Mouse (Mus musculus) heart, embryonic 11.5 days (tissue): ENCODE measurements around the gene Rhbdl3. TPM values are rescaled to one million over a fixed set of nuclear protein-coding genes. Genes with fewer than 3 reads are reported as not detected.

Source experiments
- ATAC-seq: fragments of 200-750 bp; cut with Nextera tagmentation; replicated peaks from 2 replicates; pipeline ENCODE4 v1.8.0; 2017; ENCODE audit warnings: moderate library complexity; ENCODE audit not compliant: insufficient number of reproducible peaks, low FRiP score, low TSS enrichment
- H3K27ac ChIP-seq: fragments of 300-500 bp; sonication (generic); 2 replicates; pipeline ENCODE4 v1.5.1; 2014; ENCODE audit warnings: mild to moderate bottlenecking, low read depth, low read length
- H3K27me3 ChIP-seq: fragments of 300-500 bp; sonication (generic); 2 replicates; pipeline ENCODE4 v1.6.1; 2014; ENCODE audit warnings: mild to moderate bottlenecking, low read length, mixed read lengths; ENCODE audit not compliant: control insufficient read depth, insufficient read depth
- H3K36me3 ChIP-seq: fragments of 300-500 bp; sonication (generic); 2 replicates; pipeline ENCODE4 v1.6.1; 2014; ENCODE audit warnings: mild to moderate bottlenecking, low read length, moderate library complexity, mixed read lengths; ENCODE audit not compliant: control insufficient read depth, insufficient read depth
- H3K4me1 ChIP-seq: fragments of 300-500 bp; sonication (generic); 2 replicates; pipeline ENCODE4 v1.6.1; 2014; ENCODE audit warnings: low read length; ENCODE audit not compliant: control insufficient read depth, insufficient read depth
- H3K4me2 ChIP-seq: fragments of 300-500 bp; sonication (generic); 2 replicates; pipeline ENCODE4 v1.6.1; 2014; ENCODE audit warnings: mild to moderate bottlenecking, moderate library complexity
- H3K4me3 ChIP-seq: fragments of 300-500 bp; sonication (generic); 2 replicates; pipeline ENCODE4 v1.5.1; 2014; ENCODE audit warnings: low read depth, low read length
- H3K9ac ChIP-seq: fragments of 300-500 bp; sonication (generic); 2 replicates; pipeline ENCODE4 v1.6.1; 2014; ENCODE audit warnings: mild to moderate bottlenecking, low read depth, low read length, moderate library complexity
- H3K9me3 ChIP-seq: fragments of 300-500 bp; sonication (generic); replicated peaks from 2 replicates; pipeline ENCODE4 v1.6.1; 2016; ENCODE audit warnings: low read length; ENCODE audit not compliant: control insufficient read depth
- WGBS: fragments of 180-500 bp; shearing (Covaris S2); extraction: QIAGEN DNeasy Blood & Tissue Kit; methylation state at CpG from one replicate; pipeline ENCODE4 v1.1.7; 2014; ENCODE audit not compliant: insufficient replicate concordance; 5-methylcytosine and 5-hydroxymethylcytosine counted together
- polyA plus RNA-seq: library from polyadenylated mRNA; unstranded; fragments of >200 nt; fragmentation: Nextera tagmentation; extraction: Ambion mirVana; gene quantifications from 2 replicates; pipeline ENCODE4 v1.2.1, GENCODE M21; 2014

Gene Rhbdl3
- polyA plus RNA-seq, 1 experiment from 2014 or later = 0.27 TPM

DNA sequence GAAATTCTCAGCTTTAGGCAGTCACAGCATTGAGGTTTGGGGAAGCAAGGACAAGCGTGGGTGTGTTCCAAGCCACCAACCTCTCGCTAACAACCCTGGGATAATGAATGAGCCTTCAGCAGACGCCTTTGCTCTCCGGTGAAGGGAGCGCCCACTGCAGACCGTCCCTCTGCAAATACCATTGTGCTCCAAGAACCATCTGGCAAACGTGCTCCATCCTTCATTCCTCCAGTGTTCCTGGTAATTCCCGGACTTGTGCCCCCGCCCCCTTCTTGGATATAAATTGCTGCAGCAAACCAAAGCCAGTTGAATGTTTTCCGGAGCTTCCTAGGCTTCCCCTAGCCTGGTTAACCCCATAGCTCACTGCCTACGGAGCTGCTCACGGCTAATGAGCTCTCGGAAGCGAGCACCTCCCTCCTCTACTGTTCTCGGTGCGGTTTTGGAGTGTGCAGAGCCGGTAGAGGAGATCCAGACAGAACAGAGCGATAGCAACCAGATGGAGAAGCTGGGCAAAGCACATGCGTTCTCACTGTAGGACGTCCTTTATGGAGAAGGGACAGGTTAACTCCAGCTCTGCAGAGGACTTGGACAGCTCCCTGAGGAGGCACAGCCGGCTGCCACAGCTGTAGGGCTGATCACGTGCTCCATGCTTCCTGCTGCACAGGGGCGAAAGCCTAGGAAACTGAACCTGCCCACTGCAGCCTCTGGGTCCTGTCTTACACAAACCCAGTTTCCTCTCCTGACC lies 10.8 kb upstream of the Rhbdl3 start:
- H3K9me3 ChIP-seq = 0 out of 2 replicates have a peak, but pooled peaks cover 4% of the 10 kb centered on the region
- WGBS = 4% methylated on average over 23 of the region's 23 CpGs
- H3K27me3 ChIP-seq = peaks cover 8% of the 10 kb centered on the region; the same call in 1 of the 2 replicates
- H3K9ac ChIP-seq = no peak overlapping the region
- peak overlapping the region; percentile 68 for H3K4me2 ChIP-seq
- H3K36me3 ChIP-seq = no peaks in the 10 kb centered on the region
- peaks cover 10% of the 10 kb centered on the region for H3K4me1 ChIP-seq
- H3K27ac ChIP-seq = no peak overlapping the region
- no peak for ATAC-seq
- peak overlapping the region; percentile 25 for H3K4me3 ChIP-seq

DNA sequence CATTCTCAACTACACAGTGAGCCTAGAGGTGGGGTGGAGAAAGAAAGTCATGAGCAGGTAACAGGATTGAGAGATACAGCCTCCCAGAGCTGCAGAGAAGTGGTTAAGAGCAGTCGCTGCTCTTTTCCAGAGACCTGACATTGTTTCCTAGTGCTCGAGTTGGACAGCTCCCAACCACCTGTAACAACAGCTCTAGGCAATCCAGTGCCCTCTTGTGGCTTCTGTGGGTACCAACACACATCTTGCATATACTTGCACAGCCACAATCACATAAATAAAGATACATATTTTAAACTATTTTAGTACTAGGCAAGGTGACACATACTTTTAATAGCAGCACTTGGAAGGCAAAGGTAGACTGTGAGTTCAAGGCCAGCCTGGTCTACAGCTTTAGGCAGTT lies 9.7 kb upstream of the Rhbdl3 start:
- Histone ChIP-seq H3K27ac (no peak overlapping the region), H3K27me3 (peaks cover 14% of the 10 kb centered on the region), H3K4me1 (peaks cover 15% of the 10 kb centered on the region), H3K36me3 (no peaks in the 10 kb centered on the region), H3K4me2 (no peak overlapping the region), H3K4me3 (no peak overlapping the region), H3K9me3 (0 out of 2 replicates have a peak, but pooled peaks cover 4% of the 10 kb centered on the region), H3K9ac (no peak overlapping the region)
- 72% methylated on average over 2 of the region's 2 CpGs for WGBS
- ATAC-seq = no peak

DNA sequence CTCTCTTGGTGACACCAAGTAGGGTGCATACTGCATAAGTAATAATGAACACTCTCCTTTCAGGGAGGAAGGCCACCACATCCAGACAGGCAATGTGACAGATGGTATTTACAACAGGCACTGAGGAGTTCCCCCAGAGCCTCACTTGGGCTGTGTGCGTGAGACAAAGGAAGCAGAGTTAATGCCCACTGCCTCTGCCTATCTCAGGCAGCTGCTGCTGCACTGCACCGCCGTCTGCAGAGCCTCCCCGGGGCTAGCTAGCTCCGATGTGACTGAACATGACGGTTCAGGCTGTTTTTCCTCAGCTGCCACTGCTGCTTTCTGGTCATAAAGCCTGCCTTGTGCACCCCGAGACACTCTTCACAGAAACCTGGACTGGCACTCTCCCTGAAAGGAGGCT lies 8.2 kb upstream of the Rhbdl3 start:
- peaks cover 15% of the 10 kb centered on the region for H3K4me1 ChIP-seq
- H3K36me3 ChIP-seq = no peaks in the 10 kb centered on the region
- no peak overlapping the region for H3K9ac ChIP-seq
- H3K27ac ChIP-seq = no peak overlapping the region
- H3K4me3 ChIP-seq = no peak overlapping the region
- 0 out of 2 replicates have a peak, but pooled peaks cover 4% of the 10 kb centered on the region for H3K9me3 ChIP-seq
- H3K4me2 ChIP-seq = no peak overlapping the region
- WGBS = 69% methylated on average over 7 of the region's 7 CpGs
- H3K27me3 ChIP-seq = peaks cover 24% of the 10 kb centered on the region
- no peak for ATAC-seq

DNA sequence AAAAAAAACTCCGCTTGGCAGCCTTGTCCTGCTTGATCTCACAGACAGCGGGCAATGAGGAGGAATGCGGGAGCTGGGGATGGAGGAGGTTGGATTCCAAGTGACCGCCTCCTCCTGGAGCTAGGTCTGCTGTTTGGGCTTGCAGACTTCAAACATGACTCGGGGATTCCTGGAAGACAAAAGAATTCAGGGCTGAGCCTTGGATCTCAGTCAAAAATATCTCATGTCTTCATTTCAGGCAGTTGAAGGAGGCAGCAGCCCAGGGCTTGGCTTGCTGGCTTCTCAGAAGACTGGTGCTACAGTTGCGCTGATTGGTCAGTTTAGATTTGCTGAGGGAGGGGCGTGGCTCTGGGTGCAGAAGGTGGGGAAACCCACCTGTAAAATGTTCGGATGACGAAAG lies 5.6 kb upstream of the Rhbdl3 start:
- Histone ChIP-seq H3K27me3 (peaks cover 47% of the 10 kb centered on the region), H3K4me3 (no peak overlapping the region), H3K4me1 (peaks cover 11% of the 10 kb centered on the region), H3K36me3 (no peaks in the 10 kb centered on the region), H3K9me3 (0 out of 2 replicates have a peak, but pooled peaks cover 4% of the 10 kb centered on the region), H3K4me2 (no peak overlapping the region), H3K27ac (no peak overlapping the region), H3K9ac (no peak overlapping the region)
- 14% methylated on average over 9 of the region's 9 CpGs for WGBS
- ATAC-seq = no peak

DNA sequence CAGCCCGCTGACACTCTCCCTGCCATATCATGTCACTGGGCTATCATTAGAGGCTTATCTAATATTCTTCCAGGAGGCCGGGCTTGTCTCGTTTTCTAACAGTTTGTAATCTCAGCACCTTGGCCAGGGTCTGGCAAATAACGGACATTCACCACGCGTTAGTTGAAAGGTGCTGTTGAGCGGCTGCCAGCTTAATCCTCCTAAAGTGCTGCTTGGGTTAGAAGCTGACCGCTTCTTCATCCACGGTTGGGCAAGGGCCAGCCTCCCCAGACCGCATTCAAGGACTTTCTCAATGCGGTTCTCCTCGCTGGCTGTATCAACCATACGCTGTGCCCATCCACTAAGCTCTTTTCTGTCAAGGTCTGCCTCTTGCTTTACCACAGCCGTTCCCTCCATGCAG lies 4.9 kb upstream of the Rhbdl3 start:
- no peak overlapping the region for H3K4me3 ChIP-seq
- H3K36me3 ChIP-seq = no peaks in the 10 kb centered on the region
- H3K27ac ChIP-seq = no peak overlapping the region
- peaks cover 54% of the 10 kb centered on the region for H3K27me3 ChIP-seq
- H3K9me3 ChIP-seq = 0 out of 2 replicates have a peak, but pooled peaks cover 4% of the 10 kb centered on the region
- H3K9ac ChIP-seq = no peak overlapping the region
- H3K4me2 ChIP-seq = no peak overlapping the region
- ATAC-seq = no peak
- WGBS = 12% methylated on average over 14 of the region's 14 CpGs
- 0 out of 2 replicates have a peak, but pooled peaks cover 12% of the 10 kb centered on the region for H3K4me1 ChIP-seq

DNA sequence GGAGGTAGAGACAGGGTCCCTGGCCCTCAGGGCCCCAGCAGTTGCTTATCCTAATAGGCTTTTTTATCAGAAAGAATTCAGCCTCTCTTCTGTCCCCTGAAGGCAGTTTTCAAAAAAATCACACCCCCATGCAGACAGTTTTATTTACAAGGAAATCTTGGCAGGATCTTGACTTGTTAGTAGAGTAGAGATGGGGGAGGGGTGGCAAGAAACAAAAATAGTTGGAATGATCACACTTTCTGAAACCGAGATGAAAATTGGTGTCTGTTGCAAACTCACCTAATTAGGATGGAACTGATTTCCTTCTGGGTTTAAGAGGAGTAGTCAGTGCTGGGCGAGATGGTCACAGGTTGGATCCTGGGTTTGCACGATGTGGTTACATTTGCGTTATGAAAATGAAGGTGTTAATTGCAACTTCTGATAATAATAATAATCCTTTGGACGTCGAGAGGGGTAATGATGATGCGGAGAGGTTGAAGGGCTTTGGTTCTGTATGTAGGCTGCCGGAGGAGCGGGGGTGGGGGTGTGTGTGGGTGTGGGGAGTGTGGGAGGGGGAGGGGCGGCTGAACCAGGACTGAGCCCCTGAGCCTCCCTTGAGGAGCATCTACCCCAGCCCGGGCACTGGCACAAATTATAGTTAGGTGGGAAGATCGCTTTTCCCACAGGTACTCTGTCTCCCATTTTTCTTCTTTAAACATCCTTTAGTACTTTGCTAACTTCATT lies 1.0 kb upstream of the Rhbdl3 start:
- no peak overlapping the region for H3K9ac ChIP-seq
- WGBS = 8% methylated on average over 12 of the region's 12 CpGs
- peaks cover 17% of the 10 kb centered on the region; the same call in 1 of the 2 replicates for H3K4me1 ChIP-seq
- no peak overlapping the region for H3K4me3 ChIP-seq
- H3K27me3 ChIP-seq = peaks cover 67% of the 10 kb centered on the region
- no peaks in the 10 kb centered on the region for H3K9me3 ChIP-seq
- no peaks in the 10 kb centered on the region for H3K36me3 ChIP-seq
- no peak for ATAC-seq
- no peak overlapping the region for H3K4me2 ChIP-seq
- no peak overlapping the region for H3K27ac ChIP-seq

DNA sequence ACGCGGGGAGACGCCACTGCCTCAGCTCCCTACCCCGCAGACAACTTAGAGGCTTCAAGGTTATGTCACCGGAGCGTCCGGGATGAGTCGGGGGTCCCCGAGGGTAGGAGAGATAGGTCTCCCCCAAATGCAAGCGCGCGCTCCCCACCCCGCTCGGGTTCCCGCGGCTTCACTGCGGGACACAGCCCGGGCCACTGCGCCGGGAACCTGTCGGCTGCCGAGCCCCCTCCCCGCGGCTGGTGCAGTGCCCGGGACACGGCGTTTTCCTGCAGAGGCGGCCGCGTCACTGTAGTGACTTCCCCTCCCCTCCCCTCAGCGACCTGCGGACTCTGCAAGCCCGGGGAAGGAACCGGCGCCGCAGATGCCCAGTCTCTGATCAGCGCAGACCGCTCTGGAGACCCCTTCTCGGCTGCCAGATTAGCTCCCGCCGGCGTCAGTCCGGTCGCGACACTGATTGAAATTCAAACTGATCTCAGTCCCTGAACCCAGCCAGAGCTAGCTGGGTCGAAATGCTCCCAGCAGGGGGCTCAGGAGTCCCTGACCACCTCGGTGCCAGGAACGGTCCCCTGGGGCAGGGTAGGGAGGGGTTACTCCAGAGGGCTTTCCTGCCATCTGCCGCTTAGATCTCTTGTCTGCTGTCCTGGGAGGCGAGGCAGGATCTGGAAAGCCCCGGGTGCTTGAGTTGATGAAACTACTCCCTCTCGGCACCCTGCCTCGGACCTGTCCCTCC lies 769 bp downstream of the Rhbdl3 start:
- under 1% methylated on average over 53 of the region's 53 CpGs for WGBS
- Histone ChIP-seq H3K9ac (peak overlapping the region; percentile 56), H3K27ac (no peak overlapping the region), H3K27me3 (peaks cover 56% of the 10 kb centered on the region), H3K9me3 (no peaks in the 10 kb centered on the region), H3K4me1 (peaks cover 13% of the 10 kb centered on the region; the same call in 1 of the 2 replicates), H3K4me2 (peak overlapping the region; percentile 100), H3K36me3 (no peaks in the 10 kb centered on the region), H3K4me3 (peak overlapping the region; percentile 66)
- peak; percentile 25; the same call in 1 of the 2 replicates for ATAC-seq

DNA sequence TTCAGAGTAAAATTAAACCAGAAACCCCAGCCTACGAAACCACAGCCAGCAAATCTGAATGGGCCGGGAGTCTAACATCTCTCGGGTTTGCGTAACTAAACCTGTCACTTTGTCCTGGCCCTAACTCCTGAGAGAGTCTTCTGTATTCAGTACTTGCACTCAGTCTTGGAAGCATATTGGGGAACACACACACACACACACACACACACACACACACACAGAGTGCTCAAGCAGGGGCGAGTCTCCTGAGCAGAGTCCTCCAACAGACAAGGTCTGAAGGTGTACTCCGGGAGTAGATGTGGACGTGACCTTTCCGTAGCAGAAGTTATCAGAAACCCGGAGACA lies 1.3 kb downstream of the Rhbdl3 start:
- under 1% methylated on average over 9 of the region's 9 CpGs for WGBS
- Histone ChIP-seq H3K9ac (no peak overlapping the region), H3K4me2 (peak overlapping the region; percentile 100), H3K4me1 (peaks cover 13% of the 10 kb centered on the region; the same call in 1 of the 2 replicates), H3K27me3 (peaks cover 55% of the 10 kb centered on the region), H3K9me3 (no peaks in the 10 kb centered on the region), H3K27ac (no peak overlapping the region), H3K36me3 (no peaks in the 10 kb centered on the region), H3K4me3 (peak overlapping the region; percentile 66)
- no peak for ATAC-seq
